Mouse (Mus musculus): ENCODE measurements around the gene Ascl2. TPM values are rescaled to one million over a fixed set of nuclear protein-coding genes. Genes with fewer than 3 reads are reported as not detected.
A peak's percentile ranks its signal among the peaks of the same experiment; 100 is the strongest.

Ascl2 gene
- polyA plus RNA-seq, 1 experiment from 2014 or later = 1.3 TPM

DNA sequence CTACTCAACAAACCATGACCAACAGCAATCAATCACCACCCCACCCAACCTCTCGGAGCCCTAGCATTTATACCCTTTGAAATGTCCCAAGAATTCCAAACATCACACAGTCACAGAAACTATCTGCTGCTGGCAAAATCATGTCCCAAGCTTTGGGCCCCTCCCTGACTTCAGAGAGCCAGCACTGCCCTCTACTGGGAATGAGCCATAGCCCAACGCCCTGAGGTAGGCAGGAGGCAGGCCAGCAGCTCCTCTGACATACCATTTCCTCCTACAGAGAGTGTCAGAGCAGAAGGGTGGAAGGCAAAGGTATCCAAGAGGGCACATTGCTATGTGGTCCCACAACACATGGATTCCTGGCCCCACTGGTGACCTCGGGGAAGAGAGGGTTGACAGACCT lies 33.6 kb upstream of the Ascl2 start:
- H3K4me2 ChIP-seq (replicated peaks; ENCODE audit: low read depth, low read length) = no peak overlapping the region
- no peak overlapping the region for H3K4me3 ChIP-seq (ENCODE audit: low read length)
- no peaks in the 10 kb centered on the region for H3K27me3 ChIP-seq (ENCODE audit: insufficient read depth, low read length)
- H3K9ac ChIP-seq (replicated peaks; ENCODE audit: low read length) = no peak overlapping the region
- H3K27ac ChIP-seq (ENCODE audit: low read length) = no peak overlapping the region
- no peaks in the 10 kb centered on the region for H3K9me3 ChIP-seq (ENCODE audit: low read length)
- no peaks in the 10 kb centered on the region for H3K36me3 ChIP-seq (ENCODE audit: insufficient read depth, low read length)
- peaks cover 11% of the 10 kb centered on the region for H3K4me1 ChIP-seq (ENCODE audit: insufficient read depth, low read length)
- WGBS = 19% methylated on average over 3 of the region's 3 CpGs
- ATAC-seq (ENCODE audit: low FRiP score, low TSS enrichment) = no peak

- WGBS = 40% methylated on average over 3 of the region's 3 CpGs
- no peak for ATAC-seq (ENCODE audit: low FRiP score, low TSS enrichment)
- H3K27me3 ChIP-seq (ENCODE audit: insufficient read depth, low read length) = no peaks in the 10 kb centered on the region
- no peak overlapping the region for H3K4me3 ChIP-seq (ENCODE audit: low read length)
- no peak overlapping the region for H3K27ac ChIP-seq (ENCODE audit: low read length)
- no peak overlapping the region for H3K4me2 ChIP-seq (replicated peaks; ENCODE audit: low read depth, low read length)
- H3K36me3 ChIP-seq (ENCODE audit: insufficient read depth, low read length) = no peaks in the 10 kb centered on the region
- H3K9ac ChIP-seq (replicated peaks; ENCODE audit: low read length) = no peak overlapping the region
- no peaks in the 10 kb centered on the region for H3K4me1 ChIP-seq (ENCODE audit: insufficient read depth, low read length)
- H3K9me3 ChIP-seq (ENCODE audit: low read length) = no peaks in the 10 kb centered on the region
These were observed 28.5 kb upstream of the Ascl2 start for GRCm38 (mm10) chr7:142997403-142998150.

DNA sequence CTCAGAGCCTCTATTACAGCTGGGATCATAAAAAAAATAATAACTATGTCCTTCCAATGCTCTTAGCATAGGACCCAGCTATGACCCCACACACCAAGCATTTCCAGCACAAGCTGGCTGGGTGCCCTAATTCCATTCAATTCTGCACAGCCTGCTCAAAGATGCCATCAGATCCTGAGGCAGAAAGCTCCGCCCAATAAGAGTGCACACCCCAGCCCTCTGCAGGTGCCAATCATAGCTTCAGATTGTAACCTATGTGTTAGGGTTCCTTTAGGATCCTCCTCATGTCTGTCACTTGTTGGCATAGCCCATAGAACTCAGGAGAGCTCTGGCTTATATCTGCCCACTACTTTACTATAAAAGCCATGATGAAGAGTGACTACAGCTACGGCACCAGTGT lies 27.9 kb upstream of the Ascl2 start:
- no peak overlapping the region for H3K9ac ChIP-seq (replicated peaks; ENCODE audit: low read length)
- ATAC-seq (ENCODE audit: low FRiP score, low TSS enrichment) = no peak
- WGBS = 71% methylated on average over 2 of the region's 2 CpGs
- no peaks in the 10 kb centered on the region for H3K4me1 ChIP-seq (ENCODE audit: insufficient read depth, low read length)
- H3K4me3 ChIP-seq (ENCODE audit: low read length) = no peak overlapping the region
- H3K4me2 ChIP-seq (replicated peaks; ENCODE audit: low read depth, low read length) = no peak overlapping the region
- no peaks in the 10 kb centered on the region for H3K36me3 ChIP-seq (ENCODE audit: insufficient read depth, low read length)
- no peak overlapping the region for H3K27ac ChIP-seq (ENCODE audit: low read length)
- no peaks in the 10 kb centered on the region for H3K9me3 ChIP-seq (ENCODE audit: low read length)
- H3K27me3 ChIP-seq (ENCODE audit: insufficient read depth, low read length) = no peaks in the 10 kb centered on the region

GRCm38 (mm10) chr7:142995630-142996338 lies 26.7 kb upstream of the Ascl2 start:
- no peak overlapping the region for H3K4me3 ChIP-seq (ENCODE audit: low read length)
- H3K4me2 ChIP-seq (replicated peaks; ENCODE audit: low read depth, low read length) = no peak overlapping the region
- 73% methylated on average over 3 of the region's 3 CpGs for WGBS
- H3K9me3 ChIP-seq (ENCODE audit: low read length) = no peaks in the 10 kb centered on the region
- H3K27ac ChIP-seq (ENCODE audit: low read length) = no peak overlapping the region
- no peaks in the 10 kb centered on the region for H3K36me3 ChIP-seq (ENCODE audit: insufficient read depth, low read length)
- ATAC-seq (ENCODE audit: low FRiP score, low TSS enrichment) = no peak
- H3K9ac ChIP-seq (replicated peaks; ENCODE audit: low read length) = no peak overlapping the region
- no peaks in the 10 kb centered on the region for H3K27me3 ChIP-seq (ENCODE audit: insufficient read depth, low read length)
- H3K4me1 ChIP-seq (ENCODE audit: insufficient read depth, low read length) = no peaks in the 10 kb centered on the region

DNA sequence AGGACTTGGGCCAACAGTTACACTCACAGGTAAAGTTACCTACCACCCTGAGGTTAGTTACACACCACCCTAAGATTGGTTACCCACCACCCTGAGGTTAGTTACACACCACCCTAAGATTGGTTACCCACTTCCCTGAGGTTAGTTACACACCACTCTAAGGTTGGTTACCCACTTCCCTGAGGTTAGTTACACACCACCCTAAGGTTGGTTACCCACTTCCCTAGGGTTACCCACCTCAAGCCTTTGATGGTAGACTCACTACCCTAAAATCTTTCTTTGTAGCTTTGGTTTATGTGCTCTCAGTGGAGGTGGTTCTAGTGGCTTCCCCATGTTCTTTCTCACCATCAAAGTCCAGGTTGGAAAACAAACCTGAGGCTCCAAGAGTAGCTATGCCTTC lies 25.9 kb upstream of the Ascl2 start:
- Histone ChIP-seq H3K4me3 (ENCODE audit: low read length) (no peak overlapping the region), H3K36me3 (ENCODE audit: insufficient read depth, low read length) (no peaks in the 10 kb centered on the region), H3K9ac (replicated peaks; ENCODE audit: low read length) (no peak overlapping the region), H3K27me3 (ENCODE audit: insufficient read depth, low read length) (no peaks in the 10 kb centered on the region), H3K4me1 (ENCODE audit: insufficient read depth, low read length) (no peaks in the 10 kb centered on the region), H3K27ac (ENCODE audit: low read length) (no peak overlapping the region), H3K9me3 (ENCODE audit: low read length) (no peaks in the 10 kb centered on the region), H3K4me2 (replicated peaks; ENCODE audit: low read depth, low read length) (no peak overlapping the region)
- ATAC-seq (ENCODE audit: low FRiP score, low TSS enrichment) = no peak

- Histone ChIP-seq H3K9ac (replicated peaks; ENCODE audit: low read length) (no peak overlapping the region), H3K27me3 (ENCODE audit: insufficient read depth, low read length) (no peaks in the 10 kb centered on the region), H3K36me3 (ENCODE audit: insufficient read depth, low read length) (no peaks in the 10 kb centered on the region), H3K9me3 (ENCODE audit: low read length) (no peaks in the 10 kb centered on the region), H3K4me1 (ENCODE audit: insufficient read depth, low read length) (no peaks in the 10 kb centered on the region), H3K4me3 (ENCODE audit: low read length) (no peak overlapping the region), H3K4me2 (replicated peaks; ENCODE audit: low read depth, low read length) (no peak overlapping the region), H3K27ac (ENCODE audit: low read length) (no peak overlapping the region)
- WGBS = 82% methylated on average over 3 of the region's 3 CpGs
- ATAC-seq (ENCODE audit: low FRiP score, low TSS enrichment) = no peak
These were observed 18.7 kb upstream of the Ascl2 start for GRCm38 (mm10) chr7:142987718-142988117.

DNA sequence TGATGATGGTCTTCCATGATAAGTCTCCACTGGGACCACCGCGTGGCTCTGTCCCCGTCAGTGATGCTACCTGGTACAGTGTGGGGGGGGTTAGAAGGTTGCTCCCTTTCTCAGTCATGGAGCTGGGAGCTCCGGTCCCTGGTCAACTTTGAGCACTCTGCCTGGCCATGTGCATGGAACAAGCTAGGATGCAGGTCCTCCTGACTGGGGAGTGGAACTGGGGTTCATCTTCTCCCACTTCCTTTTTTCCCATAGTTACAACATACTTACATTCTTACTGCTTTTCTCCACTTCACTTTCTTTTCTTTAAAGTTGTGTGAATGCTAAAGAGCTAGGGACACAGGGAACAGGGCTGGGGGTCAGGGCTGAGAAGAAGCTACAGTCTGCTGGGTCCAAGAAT lies 16.1 kb upstream of the Ascl2 start:
- Histone ChIP-seq H3K4me1 (ENCODE audit: insufficient read depth, low read length) (no peaks in the 10 kb centered on the region), H3K27ac (ENCODE audit: low read length) (no peak overlapping the region), H3K27me3 (ENCODE audit: insufficient read depth, low read length) (no peaks in the 10 kb centered on the region), H3K4me2 (replicated peaks; ENCODE audit: low read depth, low read length) (no peak overlapping the region), H3K36me3 (ENCODE audit: insufficient read depth, low read length) (no peaks in the 10 kb centered on the region), H3K9ac (replicated peaks; ENCODE audit: low read length) (no peak overlapping the region), H3K4me3 (ENCODE audit: low read length) (no peak overlapping the region), H3K9me3 (ENCODE audit: low read length) (no peaks in the 10 kb centered on the region)
- ATAC-seq (ENCODE audit: low FRiP score, low TSS enrichment) = no peak
- 96% methylated on average over 4 of the region's 4 CpGs for WGBS

DNA sequence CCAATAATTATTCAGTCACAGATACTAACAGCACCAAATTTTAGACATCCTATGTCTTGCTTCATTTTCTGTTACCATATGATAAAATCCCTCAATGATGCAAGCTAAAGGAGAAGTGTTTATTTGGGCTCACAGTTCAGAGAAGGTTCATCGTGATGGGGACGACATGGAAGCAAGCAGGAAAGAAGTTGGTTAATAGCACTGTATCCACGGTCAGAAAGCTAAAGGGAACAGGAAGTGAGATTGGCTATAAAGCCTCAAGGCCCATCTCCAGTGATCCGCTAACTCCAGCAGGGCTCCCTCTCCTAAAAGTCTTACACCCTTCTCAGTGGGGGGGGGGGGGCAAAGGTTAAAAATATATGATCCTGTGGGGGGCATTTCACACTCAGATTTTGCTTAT lies 12.8 kb upstream of the Ascl2 start:
- H3K4me1 ChIP-seq (ENCODE audit: insufficient read depth, low read length) = no peaks in the 10 kb centered on the region
- no peak overlapping the region for H3K27ac ChIP-seq (ENCODE audit: low read length)
- H3K27me3 ChIP-seq (ENCODE audit: insufficient read depth, low read length) = no peaks in the 10 kb centered on the region
- ATAC-seq (ENCODE audit: low FRiP score, low TSS enrichment) = no peak
- no peak overlapping the region for H3K4me2 ChIP-seq (replicated peaks; ENCODE audit: low read depth, low read length)
- no peaks in the 10 kb centered on the region for H3K9me3 ChIP-seq (ENCODE audit: low read length)
- no peaks in the 10 kb centered on the region for H3K36me3 ChIP-seq (ENCODE audit: insufficient read depth, low read length)
- no peak overlapping the region for H3K4me3 ChIP-seq (ENCODE audit: low read length)
- no peak overlapping the region for H3K9ac ChIP-seq (replicated peaks; ENCODE audit: low read length)
- WGBS = 66% methylated on average over 4 of the region's 4 CpGs

DNA sequence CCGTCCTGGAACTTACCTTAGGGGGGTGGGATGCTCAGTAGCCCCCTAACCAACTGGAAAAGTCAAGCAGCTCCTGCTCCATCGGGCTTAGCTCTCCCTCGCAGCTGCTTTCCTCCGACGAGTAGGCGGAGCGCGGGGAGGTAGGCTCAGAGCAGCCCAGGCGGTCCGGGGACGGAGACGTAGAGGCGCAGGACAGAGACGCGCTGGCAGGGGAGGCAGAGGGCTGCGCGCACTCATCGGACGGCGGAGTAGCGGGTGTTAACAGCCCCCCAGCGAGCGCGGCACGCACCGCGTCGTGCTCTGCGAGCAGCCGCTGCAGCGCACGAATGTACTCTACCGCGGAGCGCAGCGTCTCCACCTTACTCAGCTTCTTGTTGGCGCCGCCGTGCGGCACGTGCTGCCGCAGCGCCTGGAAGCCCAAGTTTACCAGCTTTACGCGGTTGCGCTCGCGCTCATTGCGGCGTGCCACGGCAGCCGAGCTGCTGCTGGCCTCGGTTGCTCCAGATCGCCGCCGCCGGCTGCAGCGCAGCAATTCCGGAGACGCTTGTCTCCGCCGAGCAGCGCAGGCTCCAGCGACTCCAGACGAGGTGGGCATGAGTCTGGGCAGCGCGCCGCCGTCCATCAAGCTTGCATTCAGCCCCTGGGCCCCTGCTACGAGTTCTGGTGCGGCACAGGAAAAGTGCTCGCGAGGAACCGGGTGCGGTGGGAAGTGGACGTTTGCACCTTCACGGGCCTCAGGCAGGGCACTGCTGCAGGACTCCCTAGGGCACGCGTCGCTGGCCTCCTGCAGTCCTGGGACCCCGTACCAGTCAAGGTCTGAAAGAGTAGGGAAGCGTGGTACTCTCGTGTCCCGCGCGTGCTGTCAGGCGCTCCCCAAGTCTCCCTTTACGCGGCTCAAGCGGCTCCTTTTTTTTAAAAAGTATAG lies 918 bp downstream of the Ascl2 start:
- peak; percentile 64 for ATAC-seq (ENCODE audit: low FRiP score, low TSS enrichment)
- under 1% methylated on average over 90 of the region's 90 CpGs for WGBS
- Histone ChIP-seq H3K36me3 (ENCODE audit: insufficient read depth, low read length) (no peaks in the 10 kb centered on the region), H3K4me3 (ENCODE audit: low read length) (peak overlapping the region; percentile 54), H3K4me2 (replicated peaks; ENCODE audit: low read depth, low read length) (peak overlapping the region; percentile 94), H3K27me3 (ENCODE audit: insufficient read depth, low read length) (peaks cover 67% of the 10 kb centered on the region), H3K4me1 (ENCODE audit: insufficient read depth, low read length) (peaks cover 25% of the 10 kb centered on the region), H3K27ac (ENCODE audit: low read length) (no peak overlapping the region), H3K9me3 (ENCODE audit: low read length) (no peaks in the 10 kb centered on the region), H3K9ac (replicated peaks; ENCODE audit: low read length) (peak overlapping the region; percentile 28)
